Mouse (Mus musculus) brain, embryonic 14.5 days (tissue): Measurements from ENCODE around the gene Ppfia3.

Experiments
- CTCF ChIP-seq: fragments of 200-500 bp; IDR thresholded peaks from 2 replicates; pipeline ENCODE4 v1.5.1; 2012; ENCODE audit warnings: inconsistent platforms, mild to moderate bottlenecking, moderate library complexity, borderline replicate concordance; ENCODE audit not compliant: insufficient read depth, insufficient read length; ENCODE audit errors: extremely low read depth
- POLR2A ChIP-seq: fragments of 200-500 bp; IDR thresholded peaks from 2 replicates; pipeline ENCODE4 v1.6.1; 2012; ENCODE audit warnings: mild to moderate bottlenecking, inconsistent platforms, borderline replicate concordance; ENCODE audit not compliant: poor library complexity, insufficient read depth, insufficient read length, severe bottlenecking; ENCODE audit errors: extremely low read depth

GRCm38 (mm10) chr7:45313495-45313894 lies 53.3 kb downstream of the Ppfia3 start:
- TF ChIP-seq CTCF (no peak), POLR2A (no peak)
